Comparison of ENCODE assay signal across 9 mouse cellular contexts in the genomic region with DNA sequence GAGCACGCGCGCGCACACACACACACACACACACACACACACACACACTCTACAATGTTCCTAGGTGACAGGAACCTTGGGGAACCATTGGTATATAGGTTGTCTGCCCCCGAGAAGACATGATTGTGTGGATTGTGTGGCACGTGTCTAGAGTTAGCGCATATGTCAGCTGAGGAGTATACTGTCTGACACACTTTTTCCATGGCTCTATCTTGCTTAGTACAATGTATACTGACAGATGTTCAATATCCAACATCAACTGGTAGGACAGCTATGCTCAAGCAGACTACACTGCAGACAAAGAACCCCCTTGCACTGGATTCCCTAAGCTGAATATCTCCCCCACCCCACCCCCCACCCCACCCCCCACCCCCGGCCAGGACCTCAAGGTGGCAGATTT.
DNase-seq lines count a peak whose midpoint lies in the region; ATAC-seq lines count a peak whose summit lies in the region.
"Had no signal": no experiment of that assay in that cellular context is flagged by ENCODE, and none has a peak within 500 bp of the region (broad histone marks: within the 10 kb centered on the region; RNA-seq: fewer than 3 reads in every experiment).

No protein-coding gene starts in this region.

- ATAC-seq in liver, embryonic 12.5 days, result no peak
- no peak for ATAC-seq in embryonic facial prominence, embryonic 15.5 days (ENCODE audit: insufficient number of reproducible peaks, low FRiP score, low TSS enrichment, low read depth)
- 0 out of 2 replicates have a peak, but pooled peaks have one; percentile 21 for ATAC-seq in liver, embryonic 13.5 days (ENCODE audit: low read depth)

- intact Hi-C loops in heart, postnatal 36 days (cut with DNase I), result no loop called here

- no peaks in the 10 kb centered on the region for H3K36me3 ChIP-seq in heart, embryonic 10.5 days
- no peaks in the 10 kb centered on the region for H3K36me3 ChIP-seq in liver, embryonic 12.5 days
- no peaks in the 10 kb centered on the region for H3K36me3 ChIP-seq in embryonic facial prominence, embryonic 15.5 days
- H3K36me3 ChIP-seq in liver, embryonic 13.5 days, result no peaks in the 10 kb centered on the region
- H3K36me3 ChIP-seq: forebrain, embryonic 15.5 days had no signal

- 87% methylated on average over 8 of the region's 8 CpGs for WGBS in heart, embryonic 10.5 days
- 83% methylated on average over 8 of the region's 8 CpGs for WGBS in liver, embryonic 12.5 days (ENCODE audit: insufficient replicate concordance)
- WGBS in embryonic facial prominence, embryonic 15.5 days, result 91% methylated on average over 8 of the region's 8 CpGs
- WGBS in liver, embryonic 13.5 days (ENCODE audit: insufficient replicate concordance), result 75% methylated on average over 8 of the region's 8 CpGs

- H3K9me3 ChIP-seq in heart, embryonic 10.5 days, result no peaks in the 10 kb centered on the region
- H3K9me3 ChIP-seq in liver, embryonic 12.5 days (replicated peaks), result peaks cover 2% of the 10 kb centered on the region; the same call in 1 of the 2 replicates
- no peaks in the 10 kb centered on the region for H3K9me3 ChIP-seq in embryonic facial prominence, embryonic 15.5 days (replicated peaks)
- no peaks in the 10 kb centered on the region for H3K9me3 ChIP-seq in liver, embryonic 13.5 days (replicated peaks)

- 0 out of 2 replicates have a peak, but pooled peaks cover 3% of the 10 kb centered on the region for H3K27me3 ChIP-seq in heart, embryonic 10.5 days (ENCODE audit: insufficient read depth, poor library complexity, severe bottlenecking)
- H3K27me3 ChIP-seq in liver, embryonic 12.5 days (replicated peaks), result no peaks in the 10 kb centered on the region
- no peaks in the 10 kb centered on the region for H3K27me3 ChIP-seq in embryonic facial prominence, embryonic 15.5 days
- no peaks in the 10 kb centered on the region for H3K27me3 ChIP-seq in liver, embryonic 13.5 days
- H3K27me3 ChIP-seq: forebrain, embryonic 15.5 days had no signal

- no peak overlapping the region for H3K4me3 ChIP-seq in heart, embryonic 10.5 days
- no peak overlapping the region for H3K4me3 ChIP-seq in liver, embryonic 12.5 days
- H3K4me3 ChIP-seq in embryonic facial prominence, embryonic 15.5 days (replicated peaks), result no peak overlapping the region
- H3K4me3 ChIP-seq in liver, embryonic 13.5 days (replicated peaks), result no peak overlapping the region
- H3K4me3 ChIP-seq: forebrain, embryonic 15.5 days had no signal

- H3K9ac ChIP-seq in liver, embryonic 12.5 days, result no peak overlapping the region
- no peak overlapping the region for H3K9ac ChIP-seq in embryonic facial prominence, embryonic 15.5 days
- no peak overlapping the region for H3K9ac ChIP-seq in liver, embryonic 13.5 days
- H3K9ac ChIP-seq: forebrain, embryonic 15.5 days had no signal

- H3K4me1 ChIP-seq in heart, embryonic 10.5 days, result peaks cover 38% of the 10 kb centered on the region
- peaks cover 52% of the 10 kb centered on the region for H3K4me1 ChIP-seq in liver, embryonic 12.5 days
- H3K4me1 ChIP-seq in embryonic facial prominence, embryonic 15.5 days, result peaks cover 54% of the 10 kb centered on the region
- H3K4me1 ChIP-seq in liver, embryonic 13.5 days (replicated peaks), result peaks cover 62% of the 10 kb centered on the region

- no peak overlapping the region for H3K4me2 ChIP-seq in liver, embryonic 12.5 days
- no peak overlapping the region for H3K4me2 ChIP-seq in embryonic facial prominence, embryonic 15.5 days (replicated peaks)
- no peak overlapping the region for H3K4me2 ChIP-seq in liver, embryonic 13.5 days

- H3K27ac ChIP-seq in heart, embryonic 10.5 days, result 0 out of 2 replicates have a peak overlapping the region, but pooled peaks have one; percentile 69
- H3K27ac ChIP-seq in liver, embryonic 12.5 days, result peak overlapping the region; percentile 71
- peak overlapping the region; percentile 92; the same call in 1 of the 2 replicates for H3K27ac ChIP-seq in embryonic facial prominence, embryonic 15.5 days (replicated peaks)
- H3K27ac ChIP-seq in liver, embryonic 13.5 days, result peak overlapping the region; percentile 73

- no peak for DNase-seq in heart, embryonic 10.5 days (ENCODE audit: low spot score)
- DNase-seq in heart, postnatal 36 days, result no peak
- no peak for DNase-seq in liver
- no peak for DNase-seq in liver, embryonic 13.5 days
- DNase-seq in layer of hippocampus, adult 18-20 months (ENCODE audit: low spot score in 2 of 2), result no peak
- no peak for DNase-seq in testis, postnatal 10 days (ENCODE audit: low spot score)
